Mouse (Mus musculus) liver, postnatal 0 days (tissue): ENCODE data around the gene Defb30.

Experiments used
- CTCF ChIP-seq: sonication (generic); IDR thresholded peaks from 2 replicates; pipeline ENCODE4 v1.5.1; 2016; ENCODE audit warnings: antibody characterized with exemption, low read depth
- EP300 ChIP-seq: IDR thresholded peaks from 2 replicates; pipeline ENCODE4 v1.6.1; 2016; ENCODE audit warnings: antibody characterized with exemption, low read depth, mild to moderate bottlenecking

- no peak for TF ChIP-seq EP300
- no peak for TF ChIP-seq CTCF
These were observed at the start of gene Defb30 for GRCm38 (mm10) chr14:63049910-63050370.
